Mouse (Mus musculus) neural tube, embryonic 11.5 days (tissue): ENCODE results near the gene Ankib1. TPM values are rescaled to one million over a fixed set of nuclear protein-coding genes. Genes with fewer than 3 reads are reported as not detected.
"Not testable (repeated sequence)": the region's sequence is repeated elsewhere in the genome, so short reads cannot be mapped to it uniquely, and the experiment has no call there.

Source experiments
- ATAC-seq: fragments of 200-750 bp; cut with Nextera tagmentation; 2 replicates; pipeline ENCODE4 v1.8.0; 2017; ENCODE audit warnings: moderate number of reproducible peaks, mild to moderate bottlenecking, moderate TSS enrichment, moderate library complexity; ENCODE audit not compliant: insufficient read depth, low FRiP score, low TSS enrichment
- DNase-seq: peaks from one replicate; pipeline ENCODE4 v3.0.0-alpha.2; 2015; ENCODE audit warnings: low spot score
- H3K27ac ChIP-seq: fragments of 300-500 bp; sonication (generic); 2 replicates; pipeline ENCODE4 v1.5.1; 2014; ENCODE audit warnings: low read depth, mild to moderate bottlenecking, low read length
- H3K27me3 ChIP-seq: fragments of 300-500 bp; sonication (generic); 2 replicates; pipeline ENCODE4 v1.6.1; 2014; ENCODE audit warnings: mild to moderate bottlenecking, low read length, mixed read lengths; ENCODE audit not compliant: control insufficient read depth, insufficient read depth
- H3K36me3 ChIP-seq: fragments of 300-500 bp; sonication (generic); 2 replicates; pipeline ENCODE4 v1.6.1; 2014; ENCODE audit warnings: mild to moderate bottlenecking, low read length, moderate library complexity, mixed read lengths; ENCODE audit not compliant: control insufficient read depth, insufficient read depth
- H3K4me1 ChIP-seq: fragments of 300-500 bp; sonication (generic); 2 replicates; pipeline ENCODE4 v1.6.1; 2014; ENCODE audit warnings: low read length, mixed read lengths; ENCODE audit not compliant: control insufficient read depth, insufficient read depth
- H3K4me2 ChIP-seq: fragments of 300-500 bp; sonication (generic); 2 replicates; pipeline ENCODE4 v1.6.1; 2014; ENCODE audit warnings: low read depth, mild to moderate bottlenecking, moderate library complexity
- H3K4me3 ChIP-seq: fragments of 300-500 bp; sonication (generic); 2 replicates; pipeline ENCODE4 v1.5.1; 2014; ENCODE audit warnings: low read depth, low read length
- H3K9ac ChIP-seq: fragments of 300-500 bp; sonication (generic); 2 replicates; pipeline ENCODE4 v1.6.1; 2014; ENCODE audit warnings: mild to moderate bottlenecking, low read length
- H3K9me3 ChIP-seq: fragments of 300-500 bp; sonication (generic); 2 replicates; pipeline ENCODE4 v1.6.1; 2016; ENCODE audit warnings: low read length; ENCODE audit not compliant: control insufficient read depth
- WGBS: fragments of 180-500 bp; shearing (Covaris S2); extraction: QIAGEN DNeasy Blood & Tissue Kit; methylation state at CpG from one replicate; pipeline ENCODE4 v1.1.7; 2014; 5-methylcytosine and 5-hydroxymethylcytosine counted together
- polyA plus RNA-seq: library from polyadenylated mRNA; unstranded; fragments of >200 nt; fragmentation: Nextera tagmentation; extraction: Ambion mirVana; gene quantifications from 2 replicates; pipeline ENCODE4 v1.2.1, GENCODE M21; 2014

Gene Ankib1
- polyA plus RNA-seq, 1 experiment from 2014 or later, result 17.4 TPM

DNA sequence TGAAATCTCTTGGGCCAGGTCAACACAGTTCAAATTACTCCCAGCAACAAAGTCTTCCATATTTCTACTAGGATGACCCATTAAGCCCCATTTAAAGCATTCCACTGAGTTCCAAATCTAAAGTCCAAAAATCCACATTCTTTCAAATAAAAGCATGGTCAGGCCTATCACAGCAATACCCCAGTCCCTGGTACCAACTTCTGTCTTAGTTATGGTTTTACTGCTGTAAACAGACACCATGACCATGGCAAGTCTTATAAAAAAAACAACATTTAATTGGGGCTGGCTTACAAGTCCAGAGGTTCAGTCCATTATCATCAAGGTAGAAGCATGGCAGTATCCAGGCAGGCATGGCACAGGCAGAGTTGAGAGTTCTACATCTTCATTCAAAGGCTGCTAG is 4.1 kb downstream of the Ankib1 start:
- H3K9ac ChIP-seq, H3K4me1 ChIP-seq, H3K27ac ChIP-seq, ATAC-seq, H3K4me2 ChIP-seq, H3K36me3 ChIP-seq, H3K4me3 ChIP-seq, H3K27me3 ChIP-seq, DNase-seq, H3K9me3 ChIP-seq: not testable (repeated sequence)

- ATAC-seq, H3K9ac ChIP-seq, H3K9me3 ChIP-seq, H3K27me3 ChIP-seq, H3K4me3 ChIP-seq, DNase-seq, H3K36me3 ChIP-seq, H3K4me1 ChIP-seq, H3K4me2 ChIP-seq, H3K27ac ChIP-seq: not testable (repeated sequence)
- WGBS, result 96% methylated on average over 2 of the region's 2 CpGs
Measured at GRCm38 (mm10) chr5:3797101-3797500, 5.6 kb downstream of the Ankib1 start.

DNA sequence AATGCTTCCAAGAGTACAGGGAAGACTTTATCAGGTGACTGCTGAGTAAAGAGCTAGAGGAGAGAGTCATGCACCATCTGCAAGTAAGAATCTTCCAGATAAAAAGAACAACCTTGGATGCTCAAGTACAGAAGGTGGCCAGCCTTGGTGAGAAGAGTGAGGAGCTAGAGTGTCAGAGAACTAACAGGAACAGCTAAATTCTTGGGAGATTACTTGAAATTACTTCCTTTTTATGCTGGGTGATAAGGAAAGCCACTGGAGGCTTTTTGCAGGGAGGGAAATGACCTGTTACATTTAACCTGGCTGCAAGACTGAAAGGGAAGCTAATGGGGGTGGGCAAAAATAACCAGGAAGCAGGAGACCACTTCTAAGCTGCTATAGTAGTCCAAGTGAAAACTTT is 11.7 kb downstream of the Ankib1 start:
- Histone ChIP-seq H3K27ac (no peak overlapping the region), H3K4me2 (no peak overlapping the region), H3K9me3 (no peaks in the 10 kb centered on the region), H3K9ac (no peak overlapping the region), H3K36me3 (no peaks in the 10 kb centered on the region), H3K4me3 (no peak overlapping the region), H3K4me1 (no peaks in the 10 kb centered on the region), H3K27me3 (no peaks in the 10 kb centered on the region)
- ATAC-seq, result no peak
- no peak for DNase-seq

DNA sequence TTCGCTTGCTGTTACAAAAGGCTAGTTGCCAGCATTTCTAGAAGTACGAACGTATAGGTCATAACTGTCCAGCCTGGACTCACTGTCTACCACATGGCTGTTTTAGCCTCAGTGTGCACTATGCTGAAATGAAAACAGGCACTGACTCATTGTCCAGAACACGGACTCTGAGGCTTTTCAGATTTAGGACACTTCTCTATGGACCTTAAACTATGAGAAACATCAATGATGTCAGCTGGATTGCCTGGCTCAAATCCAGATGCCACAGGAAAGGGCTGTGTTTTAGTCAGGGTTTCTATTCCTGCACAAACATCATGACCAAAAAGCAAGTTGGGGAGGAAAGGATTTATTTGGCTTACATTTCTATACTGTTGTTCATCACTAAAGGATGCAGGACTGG is 15.2 kb downstream of the Ankib1 start:
- no peaks in the 10 kb centered on the region for H3K9me3 ChIP-seq
- no peak for DNase-seq
- H3K4me2 ChIP-seq, result no peak overlapping the region
- H3K4me1 ChIP-seq, result no peaks in the 10 kb centered on the region
- WGBS, result 90% methylated on average over 4 of the region's 4 CpGs
- H3K4me3 ChIP-seq, result no peak overlapping the region
- H3K27me3 ChIP-seq, result no peaks in the 10 kb centered on the region
- H3K36me3 ChIP-seq, result no peaks in the 10 kb centered on the region
- H3K27ac ChIP-seq, result no peak overlapping the region
- H3K9ac ChIP-seq, result no peak overlapping the region
- ATAC-seq, result no peak

- 64% methylated on average over 1 of the region's 1 CpGs for WGBS
- Histone ChIP-seq H3K27me3 (no peaks in the 10 kb centered on the region), H3K4me3 (no peak overlapping the region), H3K4me1 (no peaks in the 10 kb centered on the region), H3K9me3 (no peaks in the 10 kb centered on the region), H3K9ac (no peak overlapping the region), H3K4me2 (no peak overlapping the region), H3K36me3 (no peaks in the 10 kb centered on the region), H3K27ac (no peak overlapping the region)
- no peak for ATAC-seq
- DNase-seq, result no peak
Measured at GRCm38 (mm10) chr5:3784751-3785496, 17.8 kb downstream of the Ankib1 start.

DNA sequence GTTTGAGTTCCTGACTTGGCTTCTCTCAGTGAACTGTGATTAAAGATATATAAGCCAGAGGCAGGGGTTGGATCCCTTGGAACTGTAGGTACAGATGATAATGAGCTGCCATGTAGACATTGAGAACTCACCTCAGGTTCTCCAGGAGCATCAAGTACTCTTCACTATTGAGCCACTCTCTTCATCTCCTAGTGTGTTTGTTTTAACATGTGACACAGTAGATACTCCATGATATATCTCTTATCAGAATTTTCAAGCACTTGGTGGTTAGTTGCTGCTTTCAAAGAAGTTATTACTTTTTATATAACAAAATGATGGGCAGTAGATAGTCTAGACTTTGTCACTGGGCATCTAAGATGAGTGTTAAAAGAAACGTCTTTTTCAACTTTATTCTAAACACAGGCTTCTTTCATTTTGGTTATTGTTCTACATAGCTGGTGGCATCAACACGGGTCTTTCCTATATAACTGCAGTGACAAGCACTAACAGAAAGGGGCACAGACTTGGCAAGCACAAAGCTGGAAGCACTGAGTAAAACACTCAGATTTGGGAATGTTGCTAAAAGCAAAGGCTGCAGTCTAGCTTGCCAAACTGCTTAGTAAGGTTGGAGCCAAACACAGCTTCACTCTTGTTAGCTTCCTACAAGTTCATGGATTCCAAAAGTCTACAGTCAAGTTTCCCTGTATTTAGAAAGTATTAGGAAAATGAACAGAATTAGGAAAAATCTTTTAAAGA is 18.6 kb downstream of the Ankib1 start:
- Histone ChIP-seq H3K27me3 (no peaks in the 10 kb centered on the region), H3K27ac (no peak overlapping the region), H3K4me3 (no peak overlapping the region), H3K9ac (no peak overlapping the region), H3K9me3 (no peaks in the 10 kb centered on the region), H3K4me2 (no peak overlapping the region), H3K4me1 (no peaks in the 10 kb centered on the region), H3K36me3 (no peaks in the 10 kb centered on the region)
- 86% methylated on average over 2 of the region's 2 CpGs for WGBS
- ATAC-seq, result no peak
- DNase-seq, result no peak

GRCm38 (mm10) chr5:3782670-3783069 is 20.1 kb downstream of the Ankib1 start:
- Histone ChIP-seq H3K36me3 (no peaks in the 10 kb centered on the region), H3K27me3 (no peaks in the 10 kb centered on the region), H3K9ac (no peak overlapping the region), H3K27ac (no peak overlapping the region), H3K4me3 (no peak overlapping the region), H3K9me3 (no peaks in the 10 kb centered on the region), H3K4me1 (no peaks in the 10 kb centered on the region), H3K4me2 (no peak overlapping the region)
- DNase-seq, result no peak
- ATAC-seq, result no peak

- Histone ChIP-seq H3K27me3 (no peaks in the 10 kb centered on the region), H3K9ac (no peak overlapping the region), H3K4me1 (no peaks in the 10 kb centered on the region), H3K4me3 (no peak overlapping the region), H3K27ac (no peak overlapping the region), H3K4me2 (no peak overlapping the region), H3K9me3 (no peaks in the 10 kb centered on the region), H3K36me3 (no peaks in the 10 kb centered on the region)
- WGBS, result 78% methylated on average over 3 of the region's 3 CpGs
- no peak for ATAC-seq
- DNase-seq, result no peak
Measured at GRCm38 (mm10) chr5:3772017-3772416, 30.7 kb downstream of the Ankib1 start.

- Histone ChIP-seq H3K9me3 (no peaks in the 10 kb centered on the region), H3K27me3 (no peaks in the 10 kb centered on the region), H3K4me1 (no peaks in the 10 kb centered on the region), H3K4me3 (no peak overlapping the region), H3K27ac (no peak overlapping the region), H3K36me3 (no peaks in the 10 kb centered on the region), H3K4me2 (no peak overlapping the region), H3K9ac (no peak overlapping the region)
- DNase-seq, result no peak
- ATAC-seq, result no peak
- 91% methylated on average over 3 of the region's 3 CpGs for WGBS
Measured at GRCm38 (mm10) chr5:3771512-3771911, 31.2 kb downstream of the Ankib1 start.
